Mouse (Mus musculus) ovary, postnatal 36 days (tissue): ENCODE measurements around the gene Bfar.
"Not testable (repeated sequence)": the region's sequence is repeated elsewhere in the genome, so short reads cannot be mapped to it uniquely, and the experiment has no call there.

Experiments used
- DNase-seq: peaks from one replicate; pipeline ENCODE4 v3.0.0; 2022; ENCODE audit warnings: low spot score, mixed read lengths

Bfar gene

GRCm38 (mm10) chr16:13671685-13672385, at the start of gene Bfar, which contains the start of gene 3110001I22Rik:
TSS of gene Bfar (plus strand) at chr16:13671858.
TSS of gene 3110001I22Rik (plus strand) at chr16:13671929.
- DNase-seq: peak; percentile 89

- DNase-seq: no peak
Observed at GRCm38 (mm10) chr16:13628345-13628744, 43.3 kb upstream of the Bfar start.

- not testable (repeated sequence) for DNase-seq
Observed at GRCm38 (mm10) chr16:13638198-13638597, 33.5 kb upstream of the Bfar start.

- no peak for DNase-seq
Observed at GRCm38 (mm10) chr16:13639508-13639907, 32.1 kb upstream of the Bfar start.

- DNase-seq: peak; percentile 9
Observed at GRCm38 (mm10) chr16:13640064-13640463, 31.6 kb upstream of the Bfar start.

GRCm38 (mm10) chr16:13644474-13644873, 27.2 kb upstream of the Bfar start:
- DNase-seq: no peak

- no peak for DNase-seq
Observed at GRCm38 (mm10) chr16:13645930-13646329, 25.7 kb upstream of the Bfar start.

- no peak for DNase-seq
Observed at GRCm38 (mm10) chr16:13658886-13659285, 12.8 kb upstream of the Bfar start.

- peak; percentile 33 for DNase-seq
Observed at GRCm38 (mm10) chr16:13660736-13661135, 10.9 kb upstream of the Bfar start.

- DNase-seq: peak; percentile 91
Observed at GRCm38 (mm10) chr16:13667878-13668343, 3.7 kb upstream of the Bfar start, which contains the start of gene Parn. TSS of gene Parn (minus strand) at chr16:13668170.

GRCm38 (mm10) chr16:13668402-13669108, 3.1 kb upstream of the Bfar start:
- DNase-seq: no peak

GRCm38 (mm10) chr16:13669282-13669681, 2.4 kb upstream of the Bfar start:
- DNase-seq: no peak

- DNase-seq: not testable (repeated sequence)
Observed at GRCm38 (mm10) chr16:13670896-13671295, 762 bp upstream of the Bfar start.

GRCm38 (mm10) chr16:13672386-13672898, 784 bp downstream of the Bfar start:
- DNase-seq: peak; percentile 54

GRCm38 (mm10) chr16:13673114-13673513, 1.5 kb downstream of the Bfar start:
- DNase-seq: no peak

GRCm38 (mm10) chr16:13674511-13674910, 2.9 kb downstream of the Bfar start:
- DNase-seq: no peak

- no peak for DNase-seq
Observed at GRCm38 (mm10) chr16:13678601-13679319, 7.1 kb downstream of the Bfar start.

GRCm38 (mm10) chr16:13698998-13699397, 27.3 kb downstream of the Bfar start:
- DNase-seq: no peak

- peak; percentile 10 for DNase-seq
Observed at GRCm38 (mm10) chr16:13702184-13702583, 30.5 kb downstream of the Bfar start.

GRCm38 (mm10) chr16:13704676-13705075, 33.0 kb downstream of the Bfar start:
- no peak for DNase-seq

- no peak for DNase-seq
Observed at GRCm38 (mm10) chr16:13714910-13715309, 43.3 kb downstream of the Bfar start.
